Mouse (Mus musculus): ENCODE measurements around the gene Nfia. TPM values are rescaled to one million over a fixed set of nuclear protein-coding genes. Genes with fewer than 3 reads are reported as not detected.

Gene Nfia
- polyA plus RNA-seq, 1 experiment from 2014 or later, result 26.6 TPM

DNA sequence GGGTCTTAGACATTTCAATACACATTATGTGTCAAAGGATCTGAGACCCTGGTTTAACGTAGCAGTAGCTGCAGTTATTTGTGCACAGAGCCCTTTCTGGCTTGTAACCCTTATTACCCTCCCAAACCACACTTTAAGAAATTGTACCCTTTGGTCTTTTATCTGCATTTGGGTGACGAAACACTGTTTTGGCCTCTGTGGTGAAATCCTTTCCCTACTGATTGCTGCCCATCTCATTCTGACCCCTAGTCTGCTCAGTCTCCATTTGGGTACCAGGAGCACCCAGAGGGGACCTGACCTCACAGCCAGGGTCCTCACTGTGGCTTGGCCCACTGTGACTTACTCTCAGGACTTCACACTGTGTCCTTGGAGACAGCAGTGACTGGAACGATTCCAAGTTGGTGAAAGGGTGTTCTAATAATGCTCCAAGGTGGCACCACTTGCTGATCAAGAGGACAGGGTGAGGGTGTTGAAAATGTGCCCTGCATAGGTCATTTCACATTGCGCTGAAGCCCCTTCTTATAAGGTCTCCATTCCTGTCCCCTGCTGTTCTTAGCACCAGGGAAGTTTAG is 136.1 kb downstream of the Nfia start:
- no peak overlapping the region for H3K27ac ChIP-seq (ENCODE audit: low read length)
- H3K36me3 ChIP-seq (ENCODE audit: control insufficient read depth, insufficient read depth, low read length), result no peaks in the 10 kb centered on the region
- H3K4me1 ChIP-seq (ENCODE audit: control insufficient read depth, insufficient read depth, low read length), result no peaks in the 10 kb centered on the region; the same call in 1 of the 2 replicates
- WGBS, result 81% methylated on average over 4 of the region's 4 CpGs
- no peak overlapping the region for H3K9ac ChIP-seq (ENCODE audit: low read depth, low read length)
- no peak overlapping the region for H3K4me2 ChIP-seq (ENCODE audit: low read length)
- no peak for ATAC-seq
- no peaks in the 10 kb centered on the region for H3K9me3 ChIP-seq (replicated peaks; ENCODE audit: control insufficient read depth, low read length, poor library complexity, severe bottlenecking)
- H3K27me3 ChIP-seq (ENCODE audit: control insufficient read depth, insufficient read depth, low read depth, low read length), result no peaks in the 10 kb centered on the region
- H3K4me3 ChIP-seq (ENCODE audit: low read depth, low read length), result no peak overlapping the region

DNA sequence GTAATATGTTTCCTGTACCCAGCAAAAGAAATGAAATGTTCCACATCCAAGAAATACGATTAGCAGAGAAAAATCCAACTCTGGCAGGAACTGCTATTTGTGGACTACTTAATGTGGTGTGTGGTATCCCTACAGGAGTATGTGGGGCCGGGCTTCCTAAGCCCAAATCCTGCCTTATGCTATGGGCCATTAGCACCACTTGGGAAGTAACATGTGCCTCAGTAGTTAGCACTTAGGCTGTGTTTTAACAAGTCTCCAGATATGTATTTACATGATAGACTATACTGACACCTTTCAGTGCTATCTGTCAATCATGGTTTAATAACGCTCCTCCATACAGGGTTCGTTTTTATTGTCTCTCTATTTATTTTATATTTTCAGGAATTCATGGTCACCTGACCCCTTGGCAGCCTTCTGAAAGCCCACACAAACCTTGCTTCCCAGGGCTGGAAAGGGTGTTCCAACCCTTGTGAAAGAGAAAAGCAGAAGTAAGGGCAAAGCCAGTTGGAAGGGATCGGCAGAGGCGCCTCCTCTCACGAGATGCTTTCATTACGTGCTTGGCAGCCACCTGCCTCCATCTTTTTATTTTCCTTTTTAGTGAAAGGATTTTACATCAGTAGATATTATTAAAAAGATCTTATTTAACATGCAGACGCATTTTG is 137.7 kb downstream of the Nfia start:
- WGBS, result 72% methylated on average over 9 of the region's 9 CpGs
- peak; percentile 66; the same call in 1 of the 2 replicates for ATAC-seq
- H3K4me1 ChIP-seq (ENCODE audit: control insufficient read depth, insufficient read depth, low read length), result no peaks in the 10 kb centered on the region; the same call in 1 of the 2 replicates
- H3K27me3 ChIP-seq (ENCODE audit: control insufficient read depth, insufficient read depth, low read depth, low read length), result no peaks in the 10 kb centered on the region
- H3K9me3 ChIP-seq (replicated peaks; ENCODE audit: control insufficient read depth, low read length, poor library complexity, severe bottlenecking), result no peaks in the 10 kb centered on the region
- H3K4me2 ChIP-seq (ENCODE audit: low read length), result peak overlapping the region; percentile 30; the same call in 1 of the 2 replicates
- H3K36me3 ChIP-seq (ENCODE audit: control insufficient read depth, insufficient read depth, low read length), result no peaks in the 10 kb centered on the region
- peak overlapping the region; percentile 69 for H3K27ac ChIP-seq (ENCODE audit: low read length)
- H3K9ac ChIP-seq (ENCODE audit: low read depth, low read length), result no peak overlapping the region
- no peak overlapping the region for H3K4me3 ChIP-seq (ENCODE audit: low read depth, low read length)

GRCm38 (mm10) chr4:97910777-97911580 is 138.4 kb downstream of the Nfia start:
- Histone ChIP-seq H3K36me3 (ENCODE audit: control insufficient read depth, insufficient read depth, low read length) (no peaks in the 10 kb centered on the region), H3K4me3 (ENCODE audit: low read depth, low read length) (no peak overlapping the region), H3K4me1 (ENCODE audit: control insufficient read depth, insufficient read depth, low read length) (no peaks in the 10 kb centered on the region; the same call in 1 of the 2 replicates), H3K27me3 (ENCODE audit: control insufficient read depth, insufficient read depth, low read depth, low read length) (no peaks in the 10 kb centered on the region), H3K4me2 (ENCODE audit: low read length) (peak overlapping the region; percentile 30; the same call in 1 of the 2 replicates), H3K9me3 (replicated peaks; ENCODE audit: control insufficient read depth, low read length, poor library complexity, severe bottlenecking) (no peaks in the 10 kb centered on the region), H3K27ac (ENCODE audit: low read length) (peak overlapping the region; percentile 69; the same call in 1 of the 2 replicates), H3K9ac (ENCODE audit: low read depth, low read length) (no peak overlapping the region)
- WGBS, result 66% methylated on average over 27 of the region's 27 CpGs
- ATAC-seq, result peak; percentile 85

DNA sequence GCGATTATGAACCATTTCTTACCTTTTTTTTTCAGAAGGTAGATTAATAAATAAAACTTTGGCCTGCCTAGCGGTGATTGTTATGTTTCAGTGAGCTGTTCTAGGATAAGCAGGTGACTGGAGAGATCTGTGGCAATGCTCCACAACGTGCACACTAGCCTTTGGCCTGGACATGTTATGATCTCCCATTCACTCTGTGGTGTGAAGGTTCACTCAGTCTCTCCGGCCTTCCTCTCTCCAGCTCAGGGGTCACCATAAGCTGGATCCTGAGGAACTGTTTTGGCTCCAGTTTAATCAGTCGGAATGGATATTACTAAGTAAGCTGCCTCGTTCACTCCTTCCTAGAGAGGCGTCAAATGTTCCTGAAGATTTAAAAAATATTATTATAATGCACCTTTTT is 139.2 kb downstream of the Nfia start:
- Histone ChIP-seq H3K9ac (ENCODE audit: low read depth, low read length) (no peak overlapping the region), H3K4me1 (ENCODE audit: control insufficient read depth, insufficient read depth, low read length) (no peaks in the 10 kb centered on the region; the same call in 1 of the 2 replicates), H3K36me3 (ENCODE audit: control insufficient read depth, insufficient read depth, low read length) (no peaks in the 10 kb centered on the region), H3K27me3 (ENCODE audit: control insufficient read depth, insufficient read depth, low read depth, low read length) (no peaks in the 10 kb centered on the region), H3K4me3 (ENCODE audit: low read depth, low read length) (no peak overlapping the region), H3K4me2 (ENCODE audit: low read length) (no peak overlapping the region), H3K27ac (ENCODE audit: low read length) (no peak overlapping the region), H3K9me3 (replicated peaks; ENCODE audit: control insufficient read depth, low read length, poor library complexity, severe bottlenecking) (no peaks in the 10 kb centered on the region)
- 82% methylated on average over 7 of the region's 7 CpGs for WGBS
- no peak for ATAC-seq

- Histone ChIP-seq H3K27ac (ENCODE audit: low read length) (no peak overlapping the region), H3K9me3 (replicated peaks; ENCODE audit: control insufficient read depth, low read length, poor library complexity, severe bottlenecking) (no peaks in the 10 kb centered on the region), H3K4me2 (ENCODE audit: low read length) (no peak overlapping the region), H3K9ac (ENCODE audit: low read depth, low read length) (no peak overlapping the region), H3K27me3 (ENCODE audit: control insufficient read depth, insufficient read depth, low read depth, low read length) (no peaks in the 10 kb centered on the region), H3K4me3 (ENCODE audit: low read depth, low read length) (no peak overlapping the region), H3K4me1 (ENCODE audit: control insufficient read depth, insufficient read depth, low read length) (no peaks in the 10 kb centered on the region; the same call in 1 of the 2 replicates), H3K36me3 (ENCODE audit: control insufficient read depth, insufficient read depth, low read length) (no peaks in the 10 kb centered on the region)
- ATAC-seq, result no peak
- WGBS, result 68% methylated on average over 6 of the region's 6 CpGs
Measured at GRCm38 (mm10) chr4:97912155-97912554, 139.6 kb downstream of the Nfia start.

GRCm38 (mm10) chr4:97912560-97912959 is 140.0 kb downstream of the Nfia start:
- peaks cover 1% of the 10 kb centered on the region; the same call in 1 of the 2 replicates for H3K4me1 ChIP-seq (ENCODE audit: control insufficient read depth, insufficient read depth, low read length)
- H3K9me3 ChIP-seq (replicated peaks; ENCODE audit: control insufficient read depth, low read length, poor library complexity, severe bottlenecking), result no peaks in the 10 kb centered on the region
- no peak overlapping the region for H3K27ac ChIP-seq (ENCODE audit: low read length)
- no peak overlapping the region for H3K9ac ChIP-seq (ENCODE audit: low read depth, low read length)
- no peaks in the 10 kb centered on the region for H3K27me3 ChIP-seq (ENCODE audit: control insufficient read depth, insufficient read depth, low read depth, low read length)
- no peak for ATAC-seq
- H3K4me2 ChIP-seq (ENCODE audit: low read length), result no peak overlapping the region
- H3K4me3 ChIP-seq (ENCODE audit: low read depth, low read length), result no peak overlapping the region
- H3K36me3 ChIP-seq (ENCODE audit: control insufficient read depth, insufficient read depth, low read length), result no peaks in the 10 kb centered on the region
- WGBS, result 96% methylated on average over 11 of the region's 11 CpGs

GRCm38 (mm10) chr4:97914348-97914747 is 141.8 kb downstream of the Nfia start:
- Histone ChIP-seq H3K4me3 (ENCODE audit: low read depth, low read length) (no peak overlapping the region), H3K36me3 (ENCODE audit: control insufficient read depth, insufficient read depth, low read length) (no peaks in the 10 kb centered on the region), H3K4me1 (ENCODE audit: control insufficient read depth, insufficient read depth, low read length) (peaks cover 3% of the 10 kb centered on the region; the same call in 1 of the 2 replicates), H3K27ac (ENCODE audit: low read length) (no peak overlapping the region), H3K4me2 (ENCODE audit: low read length) (no peak overlapping the region), H3K27me3 (ENCODE audit: control insufficient read depth, insufficient read depth, low read depth, low read length) (no peaks in the 10 kb centered on the region), H3K9ac (ENCODE audit: low read depth, low read length) (no peak overlapping the region), H3K9me3 (replicated peaks; ENCODE audit: control insufficient read depth, low read length, poor library complexity, severe bottlenecking) (no peaks in the 10 kb centered on the region)
- ATAC-seq, result no peak
- 73% methylated on average over 2 of the region's 2 CpGs for WGBS

DNA sequence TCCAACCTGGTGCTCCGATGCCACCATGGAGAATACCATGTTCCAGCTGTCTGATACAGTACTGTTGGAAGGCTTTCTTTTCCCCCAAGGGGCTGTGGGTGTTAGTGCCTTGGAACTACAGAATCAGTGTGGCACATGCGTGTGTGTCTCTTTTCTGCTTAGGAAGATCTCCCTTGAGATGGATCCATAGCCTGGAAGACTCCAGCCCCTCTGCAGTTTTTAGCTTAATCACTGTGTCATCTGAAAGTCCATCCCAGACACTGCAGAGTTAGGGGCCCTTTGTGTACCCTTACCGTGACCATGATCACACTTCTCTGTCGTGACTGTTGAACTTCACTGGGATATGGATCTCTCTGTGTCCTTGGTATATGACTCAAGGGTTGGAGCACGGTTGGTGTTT is 142.2 kb downstream of the Nfia start:
- ATAC-seq, result no peak
- 91% methylated on average over 5 of the region's 5 CpGs for whole genome bisulfite sequencing
- Histone ChIP-seq H3K4me2 (ENCODE audit: low read length) (no peak overlapping the region), H3K36me3 (ENCODE audit: control insufficient read depth, insufficient read depth, low read length) (no peaks in the 10 kb centered on the region), H3K27ac (ENCODE audit: low read length) (no peak overlapping the region), H3K4me3 (ENCODE audit: low read depth, low read length) (no peak overlapping the region), H3K27me3 (ENCODE audit: control insufficient read depth, insufficient read depth, low read depth, low read length) (no peaks in the 10 kb centered on the region), H3K9ac (ENCODE audit: low read depth, low read length) (no peak overlapping the region), H3K9me3 (replicated peaks; ENCODE audit: control insufficient read depth, low read length, poor library complexity, severe bottlenecking) (no peaks in the 10 kb centered on the region), H3K4me1 (ENCODE audit: control insufficient read depth, insufficient read depth, low read length) (peaks cover 3% of the 10 kb centered on the region; the same call in 1 of the 2 replicates)

Measured in midbrain, embryonic 16.5 days (tissue).